Mouse (Mus musculus): ENCODE results near the gene Gm960.

Gene Gm960

GRCm38 (mm10) chr19:4623419-4623818, 75.0 kb downstream of the Gm960 start:
- no peak for DNase-seq (ENCODE audit: low spot score)

- no peak for DNase-seq (ENCODE audit: low spot score)
These were observed 75.7 kb downstream of the Gm960 start for GRCm38 (mm10) chr19:4622780-4623179.

GRCm38 (mm10) chr19:4620721-4621120, 77.7 kb downstream of the Gm960 start:
- DNase-seq (ENCODE audit: low spot score) = no peak

GRCm38 (mm10) chr19:4619461-4619860, 79.0 kb downstream of the Gm960 start:
- no peak for DNase-seq (ENCODE audit: low spot score)

- DNase-seq (ENCODE audit: low spot score) = no peak
These were observed 80.3 kb downstream of the Gm960 start for GRCm38 (mm10) chr19:4618183-4618582.

- no peak for DNase-seq (ENCODE audit: low spot score)
These were observed 81.9 kb downstream of the Gm960 start for GRCm38 (mm10) chr19:4616546-4616945.

- peak; percentile 82 for DNase-seq (ENCODE audit: low spot score)
These were observed 83.0 kb downstream of the Gm960 start, which contains the start of gene Lrfn4 for GRCm38 (mm10) chr19:4615151-4616093. TSS of gene Lrfn4 (minus strand) at chr19:4615667.

GRCm38 (mm10) chr19:4614305-4615150, 83.9 kb downstream of the Gm960 start:
- DNase-seq (ENCODE audit: low spot score) = no peak

GRCm38 (mm10) chr19:4613464-4614304, 84.8 kb downstream of the Gm960 start:
- DNase-seq (ENCODE audit: low spot score) = no peak

- no peak for DNase-seq (ENCODE audit: low spot score)
These were observed 86.1 kb downstream of the Gm960 start for GRCm38 (mm10) chr19:4612181-4612961.

GRCm38 (mm10) chr19:4610109-4610508, 88.4 kb downstream of the Gm960 start:
- no peak for DNase-seq (ENCODE audit: low spot score)

GRCm38 (mm10) chr19:4608511-4608910, 90.0 kb downstream of the Gm960 start:
- no peak for DNase-seq (ENCODE audit: low spot score)

GRCm38 (mm10) chr19:4607406-4607805, 91.1 kb downstream of the Gm960 start:
- DNase-seq (ENCODE audit: low spot score) = no peak

GRCm38 (mm10) chr19:4605654-4606053, 92.8 kb downstream of the Gm960 start:
- DNase-seq (ENCODE audit: low spot score) = no peak

GRCm38 (mm10) chr19:4603801-4604723, 94.4 kb downstream of the Gm960 start:
- DNase-seq (ENCODE audit: low spot score) = no peak

GRCm38 (mm10) chr19:4602459-4602858, 96.0 kb downstream of the Gm960 start:
- DNase-seq (ENCODE audit: low spot score) = no peak

- DNase-seq (ENCODE audit: low spot score) = no peak
These were observed 102.4 kb downstream of the Gm960 start for GRCm38 (mm10) chr19:4596071-4596470.

GRCm38 (mm10) chr19:4593792-4594522, 104.5 kb downstream of the Gm960 start:
- peak; percentile 88 for DNase-seq (ENCODE audit: low spot score)

GRCm38 (mm10) chr19:4590025-4590424, 108.4 kb downstream of the Gm960 start:
- DNase-seq (ENCODE audit: low spot score) = no peak
